Mouse (Mus musculus) forebrain, postnatal 0 days (tissue): ENCODE measurements around the gene 5730522E02Rik. TPM values are rescaled to one million over a fixed set of nuclear protein-coding genes. Genes with fewer than 3 reads are reported as not detected.
A peak's percentile ranks its signal among the peaks of the same experiment; 100 is the strongest.

ENCODE experiments used
- ATAC-seq: fragments of 200-750 bp; cut with Nextera tagmentation; 2 replicates; pipeline ENCODE4 v1.8.0; 2017; ENCODE audit warnings: mild to moderate bottlenecking, moderate library complexity
- DNase-seq: peaks from one replicate; pipeline ENCODE4 v3.0.0-alpha.2; 2015
- H3K27ac ChIP-seq: fragments of 300-500 bp; sonication (generic); 2 replicates; pipeline ENCODE4 v1.5.1; 2014; ENCODE audit warnings: low read depth, mild to moderate bottlenecking, antibody characterized with exemption, low read length, moderate library complexity, mixed read lengths
- H3K27me3 ChIP-seq: fragments of 300-500 bp; sonication (generic); 2 replicates; pipeline ENCODE4 v1.6.1; 2014; ENCODE audit warnings: mild to moderate bottlenecking, low read length, mixed read lengths; ENCODE audit not compliant: insufficient read depth
- H3K36me3 ChIP-seq: fragments of 300-500 bp; sonication (generic); 2 replicates; pipeline ENCODE4 v1.6.1; 2014; ENCODE audit warnings: mild to moderate bottlenecking, moderate library complexity; ENCODE audit not compliant: insufficient read depth
- H3K4me1 ChIP-seq: fragments of 300-500 bp; sonication (generic); 2 replicates; pipeline ENCODE4 v1.6.1; 2014; ENCODE audit warnings: antibody characterized with exemption; ENCODE audit not compliant: insufficient read depth
- H3K4me2 ChIP-seq: fragments of 300-500 bp; sonication (generic); 2 replicates; pipeline ENCODE4 v1.6.1; 2014; ENCODE audit warnings: low read depth, mild to moderate bottlenecking, moderate library complexity
- H3K4me3 ChIP-seq: fragments of 300-500 bp; sonication (generic); 2 replicates; pipeline ENCODE4 v1.5.1; 2014; ENCODE audit warnings: low read depth, low read length, mixed read lengths
- H3K9ac ChIP-seq: fragments of 300-500 bp; sonication (generic); 2 replicates; pipeline ENCODE4 v1.6.1; 2014; ENCODE audit warnings: mild to moderate bottlenecking
- H3K9me3 ChIP-seq: fragments of 300-500 bp; sonication (generic); 2 replicates; pipeline ENCODE4 v1.6.1; 2016; ENCODE audit warnings: low read length
- CTCF ChIP-seq: sonication (generic); IDR thresholded peaks from 2 replicates; pipeline ENCODE4 v1.5.1; 2016; ENCODE audit warnings: antibody characterized with exemption, control low read depth, low read depth
- WGBS: fragments of 180-500 bp; shearing (Covaris S2); extraction: QIAGEN DNeasy Blood & Tissue Kit; methylation state at CpG from one replicate; pipeline ENCODE4 v1.1.7; 2014; 5-methylcytosine and 5-hydroxymethylcytosine counted together
- polyA plus RNA-seq: library from polyadenylated mRNA; unstranded; fragments of >200 nt; fragmentation: Nextera tagmentation; extraction: Ambion mirVana; gene quantifications from 2 replicates; pipeline ENCODE4 v1.2.1, GENCODE M21; 2015
- total RNA-seq: library from RNA; depleted of rRNA; stranded (reverse); fragments of >200 nt; gene quantifications from 2 replicates; pipeline ENCODE4 v1.2.3, GENCODE M21; 2014

5730522E02Rik gene
- total and polyA plus RNA-seq, 2 experiments from 2014 or later: 10.4 to 16.7 TPM

DNA sequence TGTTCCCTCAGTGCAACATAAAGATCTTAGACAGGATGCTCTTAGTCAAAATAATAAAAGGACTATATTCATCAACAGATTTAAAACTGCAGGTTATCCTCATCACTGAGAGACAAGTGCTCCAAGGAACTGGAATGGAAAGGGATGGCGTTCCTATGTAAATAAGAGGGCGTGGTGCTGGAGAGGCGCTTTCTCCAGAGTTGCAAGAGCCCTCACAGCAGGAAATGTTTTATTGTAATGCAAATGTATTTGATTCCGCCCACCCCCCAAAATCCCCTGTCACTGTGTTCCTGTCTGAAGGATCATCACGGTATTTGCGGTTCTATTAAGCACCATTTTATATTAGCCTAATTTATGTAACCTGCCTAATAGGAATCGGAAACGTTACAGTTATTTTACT is 106.9 kb downstream of the 5730522E02Rik start:
- H3K9ac ChIP-seq: peak overlapping the region; percentile 43
- no peaks in the 10 kb centered on the region for H3K9me3 ChIP-seq
- H3K27me3 ChIP-seq: no peaks in the 10 kb centered on the region
- peak overlapping the region; percentile 46 for H3K4me2 ChIP-seq
- H3K36me3 ChIP-seq: no peaks in the 10 kb centered on the region
- ATAC-seq (peak; percentile 50; the same call in 1 of the 2 replicates), DNase-seq (peak; percentile 51)
- TF ChIP-seq CTCF: no peak
- peak overlapping the region; percentile 76 for H3K27ac ChIP-seq
- H3K4me1 ChIP-seq: peaks cover 15% of the 10 kb centered on the region
- H3K4me3 ChIP-seq: peak overlapping the region; percentile 15; the same call in 1 of the 2 replicates
- WGBS: 2% methylated on average over 8 of the region's 8 CpGs

GRCm38 (mm10) chr11:26102878-26103277 is 107.7 kb downstream of the 5730522E02Rik start:
- ATAC-seq (peak; percentile 81), DNase-seq (peak; percentile 47)
- Histone ChIP-seq H3K9ac (no peak overlapping the region), H3K27me3 (no peaks in the 10 kb centered on the region), H3K4me3 (no peak overlapping the region), H3K36me3 (no peaks in the 10 kb centered on the region), H3K27ac (peak overlapping the region; percentile 76), H3K4me2 (peak overlapping the region; percentile 13; the same call in 1 of the 2 replicates), H3K9me3 (no peaks in the 10 kb centered on the region), H3K4me1 (peaks cover 15% of the 10 kb centered on the region)
- WGBS: 8% methylated on average over 4 of the region's 4 CpGs
- no peak for TF ChIP-seq CTCF

DNA sequence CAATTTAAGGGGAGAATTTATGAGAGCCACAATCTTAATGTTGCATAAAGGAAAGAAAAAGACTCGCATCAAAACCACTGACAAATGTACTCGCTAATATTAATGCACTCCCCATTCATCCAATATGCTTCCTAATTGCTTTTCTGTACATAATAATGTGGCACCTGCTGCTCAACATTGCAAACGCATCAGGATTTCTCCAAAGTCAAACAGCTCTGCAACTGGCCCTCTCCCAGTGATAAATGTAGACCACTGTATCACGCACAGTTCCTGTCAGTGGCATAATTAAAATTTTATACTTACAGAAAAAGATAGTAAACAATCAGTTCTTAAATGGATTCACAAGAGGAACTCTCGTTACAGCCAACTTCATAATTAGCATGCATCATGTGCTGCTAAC is 110.5 kb downstream of the 5730522E02Rik start:
- Histone ChIP-seq H3K4me2 (no peak overlapping the region), H3K36me3 (no peaks in the 10 kb centered on the region), H3K27ac (no peak overlapping the region), H3K9me3 (no peaks in the 10 kb centered on the region), H3K9ac (no peak overlapping the region), H3K27me3 (no peaks in the 10 kb centered on the region), H3K4me1 (peaks cover 15% of the 10 kb centered on the region), H3K4me3 (no peak overlapping the region)
- no peak for ATAC-seq
- peak; percentile 23 for DNase-seq
- WGBS: 19% methylated on average over 5 of the region's 5 CpGs
- no peak for TF ChIP-seq CTCF

- Histone ChIP-seq H3K27me3 (no peaks in the 10 kb centered on the region), H3K27ac (no peak overlapping the region), H3K4me2 (no peak overlapping the region), H3K4me1 (peaks cover 11% of the 10 kb centered on the region), H3K9ac (no peak overlapping the region), H3K4me3 (no peak overlapping the region), H3K9me3 (no peaks in the 10 kb centered on the region), H3K36me3 (no peaks in the 10 kb centered on the region)
- no peak for TF ChIP-seq CTCF
- DNase-seq: no peak
- 94% methylated on average over 2 of the region's 2 CpGs for WGBS
- ATAC-seq: no peak
These were observed 111.6 kb downstream of the 5730522E02Rik start for GRCm38 (mm10) chr11:26098933-26099332.

- no peak for DNase-seq
- ATAC-seq: no peak
- no peak for TF ChIP-seq CTCF
- Histone ChIP-seq H3K4me3 (no peak overlapping the region), H3K9ac (no peak overlapping the region), H3K4me2 (no peak overlapping the region), H3K36me3 (no peaks in the 10 kb centered on the region), H3K27me3 (no peaks in the 10 kb centered on the region), H3K9me3 (no peaks in the 10 kb centered on the region), H3K27ac (no peak overlapping the region), H3K4me1 (no peaks in the 10 kb centered on the region; the same call in 1 of the 2 replicates)
- 40% methylated on average over 1 of the region's 1 CpGs for WGBS
These were observed 114.5 kb downstream of the 5730522E02Rik start for GRCm38 (mm10) chr11:26096095-26096494.

DNA sequence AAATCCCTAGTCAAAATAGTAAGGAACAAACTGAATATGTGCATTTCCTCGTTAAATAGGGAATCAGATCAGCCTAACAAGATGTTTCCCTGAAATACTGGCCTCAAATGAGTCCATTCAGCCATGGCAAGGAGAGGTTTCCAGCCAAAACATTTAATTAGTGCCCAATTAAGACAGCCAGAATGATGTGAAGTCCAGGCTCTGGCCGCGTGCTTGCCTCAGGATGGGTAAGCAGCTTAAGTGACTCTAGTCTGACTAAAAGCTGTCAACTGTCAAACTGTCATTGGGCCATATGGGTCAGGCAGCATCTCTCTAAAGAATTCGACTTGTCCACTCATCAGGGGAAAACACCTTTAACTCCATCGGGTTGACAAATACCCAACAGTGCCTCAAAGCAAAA is 121.6 kb downstream of the 5730522E02Rik start:
- H3K9ac ChIP-seq: no peak overlapping the region
- no peak overlapping the region for H3K27ac ChIP-seq
- no peak overlapping the region for H3K4me2 ChIP-seq
- H3K4me3 ChIP-seq: no peak overlapping the region
- H3K36me3 ChIP-seq: no peaks in the 10 kb centered on the region
- 20% methylated on average over 5 of the region's 5 CpGs for WGBS
- no peaks in the 10 kb centered on the region for H3K27me3 ChIP-seq
- DNase-seq (peak; percentile 32), ATAC-seq (peak; percentile 69)
- H3K4me1 ChIP-seq: no peaks in the 10 kb centered on the region
- TF ChIP-seq CTCF: no peak
- H3K9me3 ChIP-seq: no peaks in the 10 kb centered on the region

GRCm38 (mm10) chr11:26086679-26087078 is 123.9 kb downstream of the 5730522E02Rik start:
- H3K36me3 ChIP-seq: no peaks in the 10 kb centered on the region
- no peak overlapping the region for H3K4me3 ChIP-seq
- no peak overlapping the region for H3K27ac ChIP-seq
- H3K4me1 ChIP-seq: no peaks in the 10 kb centered on the region
- H3K4me2 ChIP-seq: no peak overlapping the region
- no peaks in the 10 kb centered on the region for H3K9me3 ChIP-seq
- TF ChIP-seq CTCF: no peak
- no peak overlapping the region for H3K9ac ChIP-seq
- DNase-seq (no peak), ATAC-seq (no peak)
- H3K27me3 ChIP-seq: no peaks in the 10 kb centered on the region
- WGBS: 45% methylated on average over 7 of the region's 7 CpGs
